ENCODE assay signal across 12 mouse cellular contexts in genomic region chr12:117810074-117810473, GRCm38 (mm10). TPM values are rescaled to one million over a fixed set of nuclear protein-coding genes. Genes with fewer than 3 reads are reported as not detected.
DNase-seq lines count a peak whose midpoint lies in the region; ATAC-seq and TF ChIP-seq lines count a peak whose summit lies in the region.
"Had no signal": no experiment of that assay in that cellular context is flagged by ENCODE, and none has a peak within 500 bp of the region (broad histone marks: within the 10 kb centered on the region; RNA-seq: fewer than 3 reads in every experiment).

No protein-coding gene starts in this region.

- H3K9ac ChIP-seq in liver, embryonic 11.5 days (ENCODE audit: low read depth, low read length): no peak overlapping the region
- no peak overlapping the region for H3K9ac ChIP-seq in liver, postnatal 0 days (replicated peaks)
- H3K9ac ChIP-seq in hindbrain, postnatal 0 days (replicated peaks; ENCODE audit: low read length): no peak overlapping the region
- H3K9ac ChIP-seq in neural tube, embryonic 13.5 days: no peak overlapping the region
- H3K9ac ChIP-seq: intestine, embryonic 15.5 days; limb, embryonic 12.5 days had no signal

- no peaks in the 10 kb centered on the region for H3K9me3 ChIP-seq in liver, embryonic 11.5 days (ENCODE audit: control insufficient read depth, low read length)
- no peaks in the 10 kb centered on the region for H3K9me3 ChIP-seq in liver, postnatal 0 days (ENCODE audit: low read length)
- no peaks in the 10 kb centered on the region for H3K9me3 ChIP-seq in hindbrain, postnatal 0 days (ENCODE audit: low read length)
- no peaks in the 10 kb centered on the region for H3K9me3 ChIP-seq in neural tube, embryonic 13.5 days
- H3K9me3 ChIP-seq: intestine, embryonic 15.5 days; limb, embryonic 12.5 days had no signal

- H3K4me3 ChIP-seq in liver, embryonic 11.5 days (ENCODE audit: low read depth, low read length): no peak overlapping the region
- H3K4me3 ChIP-seq in liver, postnatal 0 days (ENCODE audit: low read depth, low read length): no peak overlapping the region
- H3K4me3 ChIP-seq in hindbrain, postnatal 0 days (ENCODE audit: low read length): no peak overlapping the region
- H3K4me3 ChIP-seq in neural tube, embryonic 13.5 days: no peak overlapping the region
- H3K4me3 ChIP-seq: intestine, embryonic 15.5 days; limb, embryonic 12.5 days had no signal

- H3K27me3 ChIP-seq in liver, embryonic 11.5 days (replicated peaks; ENCODE audit: control insufficient read depth, insufficient read depth, low read length): no peaks in the 10 kb centered on the region; the same call in 1 of the 2 replicates
- H3K27me3 ChIP-seq in liver, postnatal 0 days (ENCODE audit: insufficient read depth, low read length): 0 out of 2 replicates have a peak, but pooled peaks cover 2% of the 10 kb centered on the region
- H3K27me3 ChIP-seq in hindbrain, postnatal 0 days (ENCODE audit: insufficient read depth, low read length): 0 out of 2 replicates have a peak, but pooled peaks cover 3% of the 10 kb centered on the region
- peaks cover 71% of the 10 kb centered on the region for H3K27me3 ChIP-seq in neural tube, embryonic 13.5 days
- H3K27me3 ChIP-seq: CH12.LX; intestine, embryonic 15.5 days had no signal

- no peak overlapping the region for H3K27ac ChIP-seq in liver, embryonic 11.5 days (ENCODE audit: low read depth, low read length)
- H3K27ac ChIP-seq in liver, postnatal 0 days (ENCODE audit: low read depth): no peak overlapping the region
- no peak overlapping the region for H3K27ac ChIP-seq in hindbrain, postnatal 0 days
- peak overlapping the region; percentile 55; the same call in 1 of the 2 replicates for H3K27ac ChIP-seq in neural tube, embryonic 13.5 days (replicated peaks)
- H3K27ac ChIP-seq: intestine, embryonic 15.5 days; limb, embryonic 12.5 days had no signal

- no peak for TF ChIP-seq EP300 in liver, postnatal 0 days (IDR thresholded peaks at IDR 0.05; ENCODE audit: low read depth)

- WGBS in liver, embryonic 11.5 days: 35% methylated on average over 11 of the region's 11 CpGs
- WGBS in liver, postnatal 0 days (ENCODE audit: insufficient replicate concordance): 18% methylated on average over 11 of the region's 11 CpGs
- WGBS in hindbrain, postnatal 0 days: 23% methylated on average over 11 of the region's 11 CpGs
- WGBS in neural tube, embryonic 13.5 days: 7% methylated on average over 11 of the region's 11 CpGs

- H3K4me1 ChIP-seq in liver, embryonic 11.5 days (replicated peaks; ENCODE audit: control insufficient read depth, insufficient read depth, low read length): no peaks in the 10 kb centered on the region
- H3K4me1 ChIP-seq in liver, postnatal 0 days (ENCODE audit: insufficient read depth): no peaks in the 10 kb centered on the region
- H3K4me1 ChIP-seq in hindbrain, postnatal 0 days (ENCODE audit: insufficient read depth, low read length): peaks cover 10% of the 10 kb centered on the region
- peaks cover 54% of the 10 kb centered on the region for H3K4me1 ChIP-seq in neural tube, embryonic 13.5 days (replicated peaks)
- H3K4me1 ChIP-seq: intestine, embryonic 15.5 days had no signal

- 0 out of 2 replicates have a peak overlapping the region, but pooled peaks have one; percentile 10 for H3K4me2 ChIP-seq in liver, embryonic 11.5 days
- H3K4me2 ChIP-seq in liver, postnatal 0 days (ENCODE audit: low read depth, low read length): no peak overlapping the region; the same call in 1 of the 2 replicates
- H3K4me2 ChIP-seq in hindbrain, postnatal 0 days (ENCODE audit: low read depth, low read length): no peak overlapping the region
- H3K4me2 ChIP-seq in neural tube, embryonic 13.5 days: peak overlapping the region; percentile 51
- H3K4me2 ChIP-seq: intestine, embryonic 15.5 days; limb, embryonic 12.5 days had no signal

- TF ChIP-seq CTCF in liver, postnatal 0 days (IDR thresholded peaks at IDR 0.05; ENCODE audit: low read depth): no peak
- TF ChIP-seq CTCF in hindbrain, postnatal 0 days (IDR thresholded peaks at IDR 0.05; ENCODE audit: low read depth): no peak

- no peak for ATAC-seq in liver, embryonic 11.5 days (replicated peaks; ENCODE audit: low FRiP score)
- ATAC-seq in liver, postnatal 0 days: no peak
- 0 out of 2 replicates have a peak, but pooled peaks have one; percentile 19 for ATAC-seq in hindbrain, postnatal 0 days
- ATAC-seq in neural tube, embryonic 13.5 days (ENCODE audit: low read depth): peak; percentile 28
- ATAC-seq: intestine, embryonic 15.5 days had no signal

- H3K36me3 ChIP-seq in liver, embryonic 11.5 days (ENCODE audit: control insufficient read depth, insufficient read depth, low read length): no peaks in the 10 kb centered on the region
- no peaks in the 10 kb centered on the region for H3K36me3 ChIP-seq in liver, postnatal 0 days (replicated peaks; ENCODE audit: insufficient read depth, low read length)
- H3K36me3 ChIP-seq in hindbrain, postnatal 0 days (ENCODE audit: insufficient read depth, low read length): no peaks in the 10 kb centered on the region
- no peaks in the 10 kb centered on the region for H3K36me3 ChIP-seq in neural tube, embryonic 13.5 days
- H3K36me3 ChIP-seq: intestine, embryonic 15.5 days; limb, embryonic 12.5 days had no signal

- DNase-seq in liver, embryonic 11.5 days (ENCODE audit: low spot score): no peak
- no peak for DNase-seq in liver, postnatal 0 days
- peak; percentile 53 for DNase-seq in brain, adult 2 months (ENCODE audit: low read depth, low spot score)
- peak; percentile 15 for DNase-seq in hindbrain, postnatal 0 days (ENCODE audit: low spot score)
- no peak for DNase-seq in frontal cortex, postnatal 14 days (ENCODE audit: low spot score in 2 of 2)
- no peak for DNase-seq in kidney, adult 11 months
- no peak for DNase-seq in layer of hippocampus, adult 8-10 months (ENCODE audit: low spot score in 2 of 2)
- DNase-seq: cerebellum, postnatal 36 days had no signal

RNA-seq across cellular contexts. Expression of gene Cdca7l, which starts 6.0 kb away (rescaled TPM):
- polyA plus RNA-seq in liver, embryonic 11.5 days (2014; fragmentation: Nextera tagmentation; extraction: Ambion mirVana): 48.3 and 54.9 TPM in 2 replicates
- 7.5 and 7.8 TPM in 2 replicates for polyA plus RNA-seq in liver, postnatal 0 days (2015; fragmentation: Nextera tagmentation; extraction: Ambion mirVana)
- total RNA-seq in hindbrain, postnatal 0 days (2014; rRNA removed): 4.4 and 4.6 TPM in 2 replicates
- 5.5 and 5.9 TPM in 2 replicates for polyA plus RNA-seq in hindbrain, postnatal 0 days (2015; fragmentation: Nextera tagmentation; extraction: Ambion mirVana)
- polyA plus RNA-seq in neural tube, embryonic 13.5 days (2015; fragmentation: Nextera tagmentation; extraction: Ambion mirVana): 3.3 and 5.4 TPM in 2 replicates
- 1 to 10 TPM in 3 of 4 experiments, under 1 TPM in 1; 0.81 to 2.7 (median 1.5) TPM for total RNA-seq in layer of hippocampus, adult 8-10 months (2022)

Comparison
In these comparisons a context has a peak if more than half of its experiments do, and no peak if none do; other contexts are left out.
1. H3K4me2 ChIP-seq: peak in liver, embryonic 11.5 days (single experiment) and neural tube, embryonic 13.5 days (single experiment); none in liver, postnatal 0 days (single experiment) and hindbrain, postnatal 0 days (single experiment).
2. ATAC-seq: peak in hindbrain, postnatal 0 days (single experiment) and neural tube, embryonic 13.5 days (single experiment); none in liver, embryonic 11.5 days (single experiment) and liver, postnatal 0 days (single experiment).
3. DNase-seq: peak in brain, adult 2 months (single experiment) and hindbrain, postnatal 0 days (single experiment); none in liver, embryonic 11.5 days (single experiment), liver, postnatal 0 days (single experiment), frontal cortex, postnatal 14 days (0 of 2), kidney, adult 11 months (single experiment) and layer of hippocampus, adult 8-10 months (0 of 2).